Comparison of ENCODE assay signal across 11 mouse cellular contexts in the genomic region with DNA sequence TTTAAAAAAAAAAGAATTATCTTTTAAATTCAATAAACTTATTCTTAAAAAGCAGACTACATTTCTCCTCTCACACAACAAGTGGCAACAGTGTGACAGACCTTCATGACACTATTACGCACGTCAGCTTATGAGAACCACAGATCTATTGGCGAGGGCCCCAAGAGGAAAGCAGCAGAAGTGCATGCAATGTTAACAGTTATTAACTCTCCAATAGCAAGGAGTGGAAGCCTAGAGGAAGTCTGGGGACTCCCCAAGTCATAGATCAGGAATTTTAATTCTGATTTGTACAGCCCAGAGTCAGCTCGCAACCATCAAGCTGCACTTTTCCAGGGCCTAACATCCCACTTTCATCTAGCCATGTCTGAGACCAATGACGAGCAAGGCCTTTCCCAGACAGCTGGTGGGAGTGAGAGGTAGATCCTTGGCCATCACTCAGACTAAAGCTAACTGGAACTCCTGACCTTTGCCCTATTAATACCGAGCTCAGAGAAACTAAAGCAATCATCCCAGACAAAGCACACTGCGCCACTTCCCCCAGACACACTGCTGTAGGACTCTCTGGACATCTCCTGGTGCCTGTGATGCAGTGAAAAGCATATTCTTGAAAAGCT. TPM values are rescaled to one million over a fixed set of nuclear protein-coding genes. Genes with fewer than 3 reads are reported as not detected.
DNase-seq lines count a peak whose midpoint lies in the region; ATAC-seq and TF ChIP-seq lines count a peak whose summit lies in the region.
"Had no signal": no experiment of that assay in that cellular context is flagged by ENCODE, and none has a peak within 500 bp of the region (broad histone marks: within the 10 kb centered on the region; RNA-seq: fewer than 3 reads in every experiment).

No protein-coding gene starts in this region.

- H3K4me3 ChIP-seq in kidney, postnatal 0 days (replicated peaks; ENCODE audit: low read depth, low read length) = no peak overlapping the region
- no peak overlapping the region for H3K4me3 ChIP-seq in limb, embryonic 10.5 days
- H3K4me3 ChIP-seq in forebrain, embryonic 13.5 days = no peak overlapping the region
- H3K4me3 ChIP-seq: embryonic facial prominence, embryonic 15.5 days; hindbrain, embryonic 12.5 days had no signal

- peak; percentile 35 for DNase-seq in kidney, postnatal 0 days (ENCODE audit: low spot score)
- DNase-seq in kidney, adult 11 months = no peak
- DNase-seq in CD4-positive, CD25-positive, alpha-beta regulatory T cell, adult 2 months (ENCODE audit: low read depth, low spot score) = peak; percentile 24
- DNase-seq in limb, embryonic 10.5 days (ENCODE audit: low spot score) = peak; percentile 29
- no peak for DNase-seq in adrenal gland, adult 18-20 months (ENCODE audit: low spot score in 2 of 2)
- DNase-seq in ovary, adult 18-20 months (ENCODE audit: low spot score) = no peak
- DNase-seq: thymus, adult 2 months had no signal

- TF ChIP-seq CTCF in kidney, postnatal 0 days (IDR thresholded peaks at IDR 0.05; ENCODE audit: low read depth) = peak; percentile 29; the same call in 1 of the 2 replicates

- H3K27me3 ChIP-seq in kidney, postnatal 0 days (ENCODE audit: insufficient read depth, low read length) = no peaks in the 10 kb centered on the region
- no peaks in the 10 kb centered on the region for H3K27me3 ChIP-seq in limb, embryonic 10.5 days (ENCODE audit: low read depth, poor library complexity, severe bottlenecking)
- H3K27me3 ChIP-seq in forebrain, embryonic 13.5 days = no peaks in the 10 kb centered on the region
- H3K27me3 ChIP-seq: embryonic facial prominence, embryonic 15.5 days; hindbrain, embryonic 12.5 days had no signal

- 70% methylated on average over 7 of the region's 7 CpGs for WGBS in kidney, postnatal 0 days
- WGBS in limb, embryonic 10.5 days = 66% methylated on average over 7 of the region's 7 CpGs
- WGBS in forebrain, embryonic 13.5 days = 68% methylated on average over 7 of the region's 7 CpGs

- peak; percentile 33; the same call in 1 of the 2 replicates for ATAC-seq in kidney, postnatal 0 days (replicated peaks; ENCODE audit: low FRiP score, low read depth)
- ATAC-seq in CD4-positive, CD25-positive, alpha-beta regulatory T cell, adult 4 months = peak; percentile 57
- ATAC-seq in forebrain, embryonic 13.5 days = no peak

- no peak overlapping the region for H3K27ac ChIP-seq in kidney, postnatal 0 days
- H3K27ac ChIP-seq in limb, embryonic 10.5 days = no peak overlapping the region
- H3K27ac ChIP-seq in forebrain, embryonic 13.5 days = no peak overlapping the region
- H3K27ac ChIP-seq: embryonic facial prominence, embryonic 15.5 days; hindbrain, embryonic 12.5 days had no signal

- no peaks in the 10 kb centered on the region for H3K9me3 ChIP-seq in kidney, postnatal 0 days (replicated peaks; ENCODE audit: low read length)
- no peaks in the 10 kb centered on the region for H3K9me3 ChIP-seq in limb, embryonic 10.5 days (replicated peaks)
- no peaks in the 10 kb centered on the region for H3K9me3 ChIP-seq in forebrain, embryonic 13.5 days (replicated peaks)
- H3K9me3 ChIP-seq: embryonic facial prominence, embryonic 15.5 days; hindbrain, embryonic 12.5 days had no signal

- H3K4me1 ChIP-seq in kidney, postnatal 0 days (replicated peaks; ENCODE audit: insufficient read depth, low read length) = peaks cover 17% of the 10 kb centered on the region
- peaks cover 26% of the 10 kb centered on the region for H3K4me1 ChIP-seq in limb, embryonic 10.5 days
- peaks cover 15% of the 10 kb centered on the region for H3K4me1 ChIP-seq in forebrain, embryonic 13.5 days

- H3K4me2 ChIP-seq in kidney, postnatal 0 days (ENCODE audit: low read length) = no peak overlapping the region
- H3K4me2 ChIP-seq in forebrain, embryonic 13.5 days = no peak overlapping the region
- H3K4me2 ChIP-seq: embryonic facial prominence, embryonic 15.5 days; hindbrain, embryonic 12.5 days had no signal

- no peak overlapping the region for H3K9ac ChIP-seq in kidney, postnatal 0 days (ENCODE audit: low read depth, low read length)
- no peak overlapping the region for H3K9ac ChIP-seq in forebrain, embryonic 13.5 days
- H3K9ac ChIP-seq: embryonic facial prominence, embryonic 15.5 days; hindbrain, embryonic 12.5 days had no signal

- H3K36me3 ChIP-seq in kidney, postnatal 0 days (ENCODE audit: insufficient read depth, low read length) = no peaks in the 10 kb centered on the region
- no peaks in the 10 kb centered on the region for H3K36me3 ChIP-seq in limb, embryonic 10.5 days
- no peaks in the 10 kb centered on the region for H3K36me3 ChIP-seq in forebrain, embryonic 13.5 days (ENCODE audit: poor library complexity, severe bottlenecking)
- H3K36me3 ChIP-seq: embryonic facial prominence, embryonic 15.5 days; hindbrain, embryonic 12.5 days had no signal

RNA-seq across cellular contexts. Expression of a gene that starts 6.3 kb away (rescaled TPM):
- 17.8 and 18.5 TPM in 2 replicates for polyA plus RNA-seq in kidney, postnatal 0 days (2015; fragmentation: Nextera tagmentation; extraction: Ambion mirVana)
- polyA plus RNA-seq in CD4-positive, CD25-positive, alpha-beta regulatory T cell, adult 4 months (2017; shearing (Covaris generic)) = 1 to 10 TPM; 8.4 to 9.3 TPM
- 18.0 and 20.0 TPM in 2 replicates for polyA plus RNA-seq in limb, embryonic 10.5 days (2016; fragmentation: Nextera tagmentation; extraction: Ambion mirVana)
- total RNA-seq in adrenal gland, adult 18-20 months (2021) = 10 to 100 TPM; 20.5 to 25.4 TPM
- polyA plus RNA-seq in forebrain, embryonic 13.5 days (2015; fragmentation: Nextera tagmentation; extraction: Ambion mirVana) = 16.0 and 19.7 TPM in 2 replicates

Comparison
In these comparisons a context has a peak if more than half of its experiments do, and no peak if none do; other contexts are left out.
1. DNase-seq: peak in kidney, postnatal 0 days (single experiment), CD4-positive, CD25-positive, alpha-beta regulatory T cell, adult 2 months (single experiment) and limb, embryonic 10.5 days (single experiment); none in kidney, adult 11 months (single experiment), adrenal gland, adult 18-20 months (0 of 2) and ovary, adult 18-20 months (single experiment).